Mouse (Mus musculus) midbrain, embryonic 10.5 days (tissue): ENCODE measurements around the gene Slc23a2. TPM values are rescaled to one million over a fixed set of nuclear protein-coding genes. Genes with fewer than 3 reads are reported as not detected.
A peak's percentile ranks its signal among the peaks of the same experiment; 100 is the strongest.

Experiments
- DNase-seq: peaks from one replicate; pipeline ENCODE4 v3.0.0-alpha.2; 2017; ENCODE audit warnings: low spot score
- H3K27ac ChIP-seq: fragments of 300-500 bp; sonication (generic); replicated peaks from 2 replicates; pipeline ENCODE4 v1.5.1; 2016; ENCODE audit warnings: mild to moderate bottlenecking
- H3K27me3 ChIP-seq: fragments of 300-500 bp; sonication (generic); 2 replicates; pipeline ENCODE4 v1.6.1; 2016; ENCODE audit warnings: low read depth, mild to moderate bottlenecking; ENCODE audit not compliant: poor library complexity, severe bottlenecking
- H3K36me3 ChIP-seq: fragments of 300-500 bp; sonication (generic); 2 replicates; pipeline ENCODE4 v1.6.1; 2016; ENCODE audit warnings: mild to moderate bottlenecking, moderate library complexity
- H3K4me1 ChIP-seq: fragments of 300-500 bp; sonication (generic); 2 replicates; pipeline ENCODE4 v1.6.1; 2016
- H3K4me3 ChIP-seq: fragments of 300-500 bp; sonication (generic); 2 replicates; pipeline ENCODE4 v1.5.1; 2016; ENCODE audit warnings: mild to moderate bottlenecking, moderate library complexity
- H3K9me3 ChIP-seq: fragments of 300-500 bp; sonication (generic); replicated peaks from 2 replicates; pipeline ENCODE4 v1.6.1; 2016; ENCODE audit warnings: mild to moderate bottlenecking
- WGBS: fragments of 180-500 bp; shearing (Covaris S2); methylation state at CpG from one replicate; pipeline ENCODE4 v1.1.7; 2016; 5-methylcytosine and 5-hydroxymethylcytosine counted together
- polyA plus RNA-seq: library from polyadenylated mRNA; unstranded; fragments of >200 nt; fragmentation: Nextera tagmentation; extraction: Ambion mirVana; gene quantifications from 2 replicates; pipeline ENCODE4 v1.2.1, GENCODE M21; 2016

Gene Slc23a2
- polyA plus RNA-seq, 1 experiment from 2014 or later = 8.8 TPM

GRCm38 (mm10) chr2:132110702-132111101 is 34.2 kb downstream of the Slc23a2 start:
- no peaks in the 10 kb centered on the region for H3K27me3 ChIP-seq
- DNase-seq = no peak
- WGBS = 71% methylated on average over 3 of the region's 3 CpGs
- H3K9me3 ChIP-seq = no peaks in the 10 kb centered on the region
- H3K4me1 ChIP-seq = peaks cover 3% of the 10 kb centered on the region; the same call in 1 of the 2 replicates
- 0 out of 2 replicates have a peak, but pooled peaks cover 4% of the 10 kb centered on the region for H3K36me3 ChIP-seq
- no peak overlapping the region for H3K27ac ChIP-seq
- no peak overlapping the region for H3K4me3 ChIP-seq

DNA sequence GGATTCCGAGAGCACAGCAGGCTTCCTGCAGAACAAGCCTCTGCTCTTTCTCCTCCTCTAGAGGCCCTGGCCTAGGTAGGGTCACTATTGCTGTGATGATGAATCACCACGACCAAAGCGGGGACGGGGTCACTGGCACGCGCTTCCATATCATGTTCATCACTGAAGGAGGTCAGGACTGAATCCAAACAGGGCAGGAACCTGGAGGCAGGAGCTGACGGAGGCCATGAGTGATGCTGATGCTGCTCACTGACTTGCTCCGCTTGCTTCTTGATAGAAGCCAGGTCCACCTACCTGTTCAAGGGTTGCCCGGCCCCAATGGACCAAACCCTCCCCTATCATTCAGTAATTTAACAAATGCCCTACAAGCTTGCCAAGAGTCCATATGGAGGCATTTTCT is 35.9 kb downstream of the Slc23a2 start:
- Histone ChIP-seq H3K4me3 (no peak overlapping the region), H3K27ac (no peak overlapping the region), H3K27me3 (no peaks in the 10 kb centered on the region), H3K36me3 (0 out of 2 replicates have a peak, but pooled peaks cover 4% of the 10 kb centered on the region), H3K9me3 (no peaks in the 10 kb centered on the region), H3K4me1 (no peaks in the 10 kb centered on the region)
- no peak for DNase-seq
- 93% methylated on average over 9 of the region's 9 CpGs for WGBS

- H3K9me3 ChIP-seq = no peaks in the 10 kb centered on the region
- H3K4me1 ChIP-seq = peaks cover 11% of the 10 kb centered on the region
- H3K4me3 ChIP-seq = no peak overlapping the region
- no peak overlapping the region for H3K27ac ChIP-seq
- no peak for DNase-seq
- no peaks in the 10 kb centered on the region for H3K27me3 ChIP-seq
- 76% methylated on average over 9 of the region's 9 CpGs for WGBS
- 0 out of 2 replicates have a peak, but pooled peaks cover 4% of the 10 kb centered on the region for H3K36me3 ChIP-seq
Observed at GRCm38 (mm10) chr2:132107611-132108010, 37.3 kb downstream of the Slc23a2 start.

DNA sequence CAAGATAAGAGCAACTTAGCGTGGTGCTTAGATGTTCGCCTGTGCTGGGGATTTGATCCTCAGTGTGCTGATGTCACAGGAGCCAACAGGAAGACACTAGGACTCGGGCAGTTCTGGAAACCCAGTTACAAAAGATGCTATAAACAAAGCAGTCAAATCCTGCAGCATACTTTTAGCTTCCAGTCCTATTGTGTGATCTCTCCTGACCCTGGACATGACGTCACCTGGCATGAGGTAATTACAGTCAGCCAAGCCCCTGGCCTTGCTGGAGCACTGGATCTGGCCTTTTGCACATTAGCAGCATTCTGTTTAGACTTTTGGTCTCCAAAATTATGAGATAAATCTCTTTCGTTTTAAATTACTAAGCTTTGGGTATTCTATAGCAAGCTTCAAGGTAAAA is 38.8 kb downstream of the Slc23a2 start:
- DNase-seq = no peak
- WGBS = 78% methylated on average over 5 of the region's 5 CpGs
- no peaks in the 10 kb centered on the region for H3K27me3 ChIP-seq
- no peak overlapping the region for H3K27ac ChIP-seq
- 0 out of 2 replicates have a peak, but pooled peaks cover 4% of the 10 kb centered on the region for H3K36me3 ChIP-seq
- H3K9me3 ChIP-seq = no peaks in the 10 kb centered on the region
- no peak overlapping the region for H3K4me3 ChIP-seq
- H3K4me1 ChIP-seq = peaks cover 12% of the 10 kb centered on the region

- H3K4me1 ChIP-seq = peaks cover 12% of the 10 kb centered on the region
- no peak overlapping the region for H3K4me3 ChIP-seq
- H3K36me3 ChIP-seq = peaks cover 20% of the 10 kb centered on the region
- 25% methylated on average over 8 of the region's 8 CpGs for WGBS
- peak; percentile 29 for DNase-seq
- no peaks in the 10 kb centered on the region for H3K9me3 ChIP-seq
- no peaks in the 10 kb centered on the region for H3K27me3 ChIP-seq
- no peak overlapping the region for H3K27ac ChIP-seq
Observed at GRCm38 (mm10) chr2:132103265-132103664, 41.6 kb downstream of the Slc23a2 start.

DNA sequence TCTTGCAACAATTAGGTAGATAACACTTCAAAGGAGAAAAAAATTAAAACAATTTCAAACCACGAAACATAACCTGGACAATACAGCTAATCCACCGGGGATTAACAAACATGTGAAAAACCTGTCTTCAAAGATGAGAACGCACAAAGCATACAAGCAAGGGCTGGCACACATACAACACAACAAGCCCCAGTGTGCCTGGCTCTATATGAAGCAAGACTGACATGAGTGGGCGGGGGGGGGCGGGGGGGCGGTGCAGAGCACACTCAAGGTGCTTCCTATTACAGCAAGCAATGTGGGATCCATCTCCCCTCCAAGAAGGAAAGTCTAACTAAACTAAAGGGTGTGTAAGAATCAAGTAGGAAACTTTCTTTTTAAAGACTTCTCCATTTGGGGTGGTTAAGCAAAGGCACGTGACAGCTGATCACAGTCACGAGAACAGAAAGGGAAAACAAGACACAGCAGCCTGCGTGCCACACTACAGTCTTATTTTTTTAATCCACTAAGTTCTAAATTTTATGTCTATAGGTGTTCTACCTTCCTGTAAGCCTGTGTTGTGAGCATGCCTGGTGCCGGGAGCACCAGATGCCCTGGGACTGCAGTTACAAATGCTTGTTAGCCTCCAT is 42.3 kb downstream of the Slc23a2 start:
- Histone ChIP-seq H3K27me3 (no peaks in the 10 kb centered on the region), H3K9me3 (no peaks in the 10 kb centered on the region), H3K4me3 (no peak overlapping the region), H3K27ac (no peak overlapping the region), H3K36me3 (peaks cover 23% of the 10 kb centered on the region), H3K4me1 (peaks cover 12% of the 10 kb centered on the region)
- DNase-seq = no peak
- 80% methylated on average over 10 of the region's 10 CpGs for WGBS

DNA sequence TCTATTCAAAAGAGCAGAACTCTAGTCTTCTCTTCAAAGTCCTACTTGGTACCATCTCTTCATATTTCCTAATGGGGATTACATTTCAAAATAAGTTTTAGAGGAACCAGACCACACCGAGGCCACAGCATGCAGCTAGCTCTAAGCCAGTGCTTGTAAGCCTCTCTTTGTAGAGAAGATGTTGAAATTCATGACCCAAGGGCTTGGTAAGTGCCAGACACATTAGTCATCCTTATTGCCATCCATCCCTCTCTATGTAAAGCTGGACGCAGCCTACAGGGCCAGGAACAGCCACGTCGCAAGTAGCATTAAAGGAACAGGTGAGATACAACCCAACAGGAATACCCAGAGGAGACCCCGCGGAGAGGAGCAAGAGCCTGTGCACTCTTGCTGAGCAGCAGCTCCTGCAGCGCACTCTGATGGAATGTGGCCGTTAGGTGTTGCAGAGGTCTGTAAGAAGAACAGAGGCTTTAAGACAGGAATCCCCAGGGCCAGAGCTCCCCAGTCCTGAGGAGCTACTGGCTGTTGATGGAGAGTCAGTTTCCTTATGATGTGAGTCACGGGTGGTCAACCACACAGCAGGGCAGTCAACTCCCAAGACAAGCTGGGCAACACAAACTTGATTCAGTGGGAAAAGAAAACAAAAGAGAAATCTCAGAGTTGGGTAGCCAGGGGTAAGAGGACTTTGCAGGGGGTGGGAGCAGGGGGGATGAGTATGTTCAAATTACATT is 45.8 kb downstream of the Slc23a2 start:
- Histone ChIP-seq H3K4me3 (no peak overlapping the region), H3K27ac (no peak overlapping the region), H3K27me3 (no peaks in the 10 kb centered on the region), H3K9me3 (no peaks in the 10 kb centered on the region), H3K4me1 (peaks cover 12% of the 10 kb centered on the region), H3K36me3 (peaks cover 23% of the 10 kb centered on the region)
- DNase-seq = no peak
- 69% methylated on average over 9 of the region's 9 CpGs for WGBS

DNA sequence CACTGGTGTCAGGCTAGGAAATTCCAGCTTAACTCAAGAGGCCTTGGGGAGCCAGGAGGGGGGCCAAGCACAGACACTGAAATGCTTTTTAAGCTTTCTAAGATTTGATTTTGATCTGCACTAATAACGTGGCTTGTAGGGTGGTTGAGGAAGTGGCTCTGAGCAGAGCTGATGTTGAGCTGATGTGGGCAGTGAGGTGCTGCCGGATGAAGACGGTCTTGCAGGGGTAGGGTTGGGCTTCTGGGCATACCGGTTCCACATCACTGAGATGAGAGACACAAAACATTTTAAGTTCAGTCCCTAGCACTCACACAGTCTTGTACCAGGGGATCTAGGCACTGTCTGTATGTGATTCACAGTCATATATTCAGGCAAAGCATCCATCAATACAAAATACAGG is 46.5 kb downstream of the Slc23a2 start:
- H3K36me3 ChIP-seq = peaks cover 23% of the 10 kb centered on the region
- H3K9me3 ChIP-seq = no peaks in the 10 kb centered on the region
- DNase-seq = no peak
- no peaks in the 10 kb centered on the region for H3K27me3 ChIP-seq
- no peak overlapping the region for H3K4me3 ChIP-seq
- WGBS = 87% methylated on average over 4 of the region's 4 CpGs
- no peak overlapping the region for H3K27ac ChIP-seq
- H3K4me1 ChIP-seq = peaks cover 9% of the 10 kb centered on the region

DNA sequence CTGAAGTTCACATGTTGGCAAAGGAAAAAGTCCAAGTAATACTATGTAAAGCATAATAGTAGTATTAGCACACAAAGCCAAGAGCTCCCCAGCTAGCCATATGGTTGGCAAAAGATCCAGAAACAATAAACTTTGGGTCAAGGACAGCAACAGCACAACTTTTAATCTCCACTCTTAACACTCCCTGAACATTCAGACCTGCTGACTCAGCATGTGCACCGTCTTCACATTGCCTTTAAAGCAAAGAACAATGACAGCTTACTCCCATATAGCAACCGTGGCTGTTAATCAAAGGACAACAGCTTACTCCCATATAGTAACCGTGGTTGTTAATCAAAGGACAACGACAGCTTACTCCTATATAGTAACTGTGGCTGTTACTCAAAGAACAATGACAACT is 48.3 kb downstream of the Slc23a2 start:
- Histone ChIP-seq H3K27me3 (no peaks in the 10 kb centered on the region), H3K4me1 (no peaks in the 10 kb centered on the region), H3K9me3 (no peaks in the 10 kb centered on the region), H3K4me3 (no peak overlapping the region), H3K27ac (no peak overlapping the region), H3K36me3 (peaks cover 23% of the 10 kb centered on the region)
- DNase-seq = no peak
- 83% methylated on average over 4 of the region's 4 CpGs for WGBS

DNA sequence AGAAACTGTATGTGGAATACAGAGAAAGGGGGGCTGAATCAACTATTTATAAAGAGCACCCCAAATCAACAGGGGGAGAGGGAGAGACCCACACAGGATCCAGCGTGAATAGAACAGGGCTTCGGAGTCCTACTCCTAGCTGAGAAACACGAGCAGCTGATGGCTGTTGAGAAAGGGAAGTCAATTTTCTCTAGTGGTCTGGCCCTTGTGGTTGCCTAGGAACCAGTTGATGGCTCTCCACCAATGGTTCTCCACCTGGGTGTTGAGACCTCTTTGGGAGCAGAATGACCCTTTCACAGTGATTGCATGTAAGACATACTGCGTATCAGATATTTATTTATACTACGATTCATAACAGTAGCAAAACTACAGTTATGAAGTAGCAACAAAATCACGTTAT is 49.1 kb downstream of the Slc23a2 start:
- no peak for DNase-seq
- Histone ChIP-seq H3K4me1 (no peaks in the 10 kb centered on the region), H3K36me3 (peaks cover 23% of the 10 kb centered on the region), H3K9me3 (no peaks in the 10 kb centered on the region), H3K27ac (no peak overlapping the region), H3K4me3 (no peak overlapping the region), H3K27me3 (no peaks in the 10 kb centered on the region)
- 93% methylated on average over 6 of the region's 6 CpGs for WGBS

GRCm38 (mm10) chr2:132094441-132095230 is 50.3 kb downstream of the Slc23a2 start:
- Histone ChIP-seq H3K4me3 (no peak overlapping the region), H3K4me1 (peaks cover 4% of the 10 kb centered on the region; the same call in 1 of the 2 replicates), H3K36me3 (peaks cover 17% of the 10 kb centered on the region), H3K27me3 (no peaks in the 10 kb centered on the region), H3K27ac (no peak overlapping the region), H3K9me3 (no peaks in the 10 kb centered on the region)
- 90% methylated on average over 11 of the region's 11 CpGs for WGBS
- DNase-seq = no peak

DNA sequence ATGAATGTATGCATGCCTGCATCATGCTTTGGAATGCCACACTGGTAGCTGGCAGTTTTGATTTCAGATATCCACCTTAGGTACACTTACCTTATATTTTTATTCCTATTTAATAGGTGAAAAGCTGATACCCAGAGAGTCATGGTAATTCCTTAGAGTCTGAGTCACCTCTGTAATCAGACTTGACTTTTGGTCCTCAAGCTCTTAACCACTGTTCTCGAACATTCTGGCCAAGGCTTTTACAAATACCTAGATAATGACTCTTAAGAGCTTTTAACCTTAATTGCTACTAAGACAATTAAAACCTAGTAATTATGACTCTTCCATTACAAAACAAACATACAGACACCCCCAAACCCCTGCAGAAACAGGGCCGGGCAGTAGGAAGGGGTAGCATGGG is 51.2 kb downstream of the Slc23a2 start:
- Histone ChIP-seq H3K4me1 (peaks cover 4% of the 10 kb centered on the region; the same call in 1 of the 2 replicates), H3K27me3 (no peaks in the 10 kb centered on the region), H3K27ac (no peak overlapping the region), H3K4me3 (no peak overlapping the region), H3K9me3 (no peaks in the 10 kb centered on the region), H3K36me3 (peaks cover 13% of the 10 kb centered on the region)
- WGBS = 89% methylated on average over 2 of the region's 2 CpGs
- no peak for DNase-seq
